8 mouse cellular contexts compared by ENCODE assay signal in the genomic region with DNA sequence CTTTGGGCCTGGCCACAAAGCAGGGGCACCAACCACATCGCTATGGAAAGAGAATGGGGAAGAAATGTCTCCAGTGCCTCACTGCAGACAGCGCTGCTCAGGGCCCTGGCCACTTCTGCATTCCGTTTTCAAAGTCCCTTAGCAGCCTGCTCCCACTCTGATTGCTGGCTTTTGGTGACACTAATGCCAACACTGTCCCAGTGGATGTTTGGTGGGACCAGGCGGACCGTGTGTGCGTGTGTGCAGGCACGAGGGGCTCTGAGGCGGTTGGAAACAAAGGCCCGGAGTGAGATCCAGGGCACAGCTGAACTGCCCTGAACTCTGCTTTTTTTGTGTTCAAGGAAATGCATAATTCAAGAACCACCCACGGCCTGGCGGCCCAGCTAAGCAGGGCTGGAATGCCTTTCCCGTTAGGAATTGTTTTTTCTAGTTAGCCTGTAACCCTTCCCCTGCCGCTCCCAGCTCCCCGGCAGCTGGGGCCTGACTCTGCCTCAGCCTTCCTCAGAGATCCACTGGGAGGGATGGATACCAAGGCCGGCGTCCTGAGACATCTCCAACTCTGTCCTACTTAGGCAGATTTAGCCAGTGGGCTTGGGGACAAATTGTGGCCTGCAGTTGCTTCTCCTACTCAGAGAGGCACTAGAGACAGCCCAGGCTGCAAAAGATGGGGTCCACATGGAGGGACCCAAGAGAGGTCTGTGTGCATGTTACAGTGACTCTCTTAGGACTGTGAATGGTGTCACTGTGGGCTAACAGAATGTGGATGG.
DNase-seq lines count a peak whose midpoint lies in the region; ATAC-seq and TF ChIP-seq lines count a peak whose summit lies in the region.

No protein-coding gene starts in this region.

- TF ChIP-seq CTCF in cerebellum, adult 2 months (IDR thresholded peaks at IDR 0.05; ENCODE audit: borderline replicate concordance, insufficient read depth, low read depth, low read length): no peak
- TF ChIP-seq CTCF in liver, postnatal 0 days (IDR thresholded peaks at IDR 0.05; ENCODE audit: low read depth): no peak

- no peaks in the 10 kb centered on the region for H3K36me3 ChIP-seq in forebrain, embryonic 16.5 days (ENCODE audit: control insufficient read depth, insufficient read depth)
- no peaks in the 10 kb centered on the region for H3K36me3 ChIP-seq in liver, postnatal 0 days (replicated peaks; ENCODE audit: insufficient read depth, low read length)

- peak overlapping the region; percentile 90 for H3K27ac ChIP-seq in cerebellum, adult 2 months (ENCODE audit: insufficient read depth, low read length)
- peak overlapping the region; percentile 63 for H3K27ac ChIP-seq in forebrain, embryonic 16.5 days (ENCODE audit: low read length)
- peak overlapping the region; percentile 58 for H3K27ac ChIP-seq in liver, postnatal 0 days (ENCODE audit: low read depth)

- no peak overlapping the region for H3K4me2 ChIP-seq in forebrain, embryonic 16.5 days (ENCODE audit: low read length)
- H3K4me2 ChIP-seq in liver, postnatal 0 days (ENCODE audit: low read depth, low read length): no peak overlapping the region

- peak; percentile 21 to 38 for DNase-seq in cerebellum, adult 2 months
- no peak for DNase-seq in cerebellum, postnatal 4 days (ENCODE audit: low spot score in 2 of 2)
- DNase-seq in heart, postnatal 10 days: peak; percentile 83 to 84
- DNase-seq in kidney, postnatal 36 days: peak; percentile 82 to 88
- DNase-seq in liver, postnatal 0 days: no peak
- peak; percentile 73 for DNase-seq in retina, embryonic 14.5 days (ENCODE audit: low spot score)
- DNase-seq in natural killer cell, adult 2 months (ENCODE audit: low spot score in 2 of 2): no peak

- peak overlapping the region; percentile 19; the same call in 1 of the 2 replicates for H3K9ac ChIP-seq in forebrain, embryonic 16.5 days (replicated peaks; ENCODE audit: low read depth, low read length)
- no peak overlapping the region for H3K9ac ChIP-seq in liver, postnatal 0 days (replicated peaks)

- 67% methylated on average over 16 of the region's 16 CpGs for WGBS in cerebellum, adult 2 months
- WGBS in forebrain, embryonic 16.5 days: 9% methylated on average over 16 of the region's 16 CpGs
- WGBS in liver, postnatal 0 days (ENCODE audit: insufficient replicate concordance): 52% methylated on average over 16 of the region's 16 CpGs

- H3K27me3 ChIP-seq in cerebellum, adult 2 months (ENCODE audit: control insufficient read depth, insufficient read depth, low read length): no peaks in the 10 kb centered on the region
- no peaks in the 10 kb centered on the region for H3K27me3 ChIP-seq in forebrain, embryonic 16.5 days (replicated peaks; ENCODE audit: control insufficient read depth, insufficient read depth, low read length)
- no peaks in the 10 kb centered on the region for H3K27me3 ChIP-seq in liver, postnatal 0 days (ENCODE audit: insufficient read depth, low read length)

- H3K9me3 ChIP-seq in forebrain, embryonic 16.5 days (ENCODE audit: control insufficient read depth, low read length): no peaks in the 10 kb centered on the region
- no peaks in the 10 kb centered on the region for H3K9me3 ChIP-seq in liver, postnatal 0 days (ENCODE audit: low read length)

- intact Hi-C loops in heart, postnatal 10 days (cut with DNase I): loop anchor here (2.0 kb wide), 1 partner anchor 36 kb away; no protein-coding TSS in a partner anchor

- no peak for TF ChIP-seq EP300 in liver, postnatal 0 days (IDR thresholded peaks at IDR 0.05; ENCODE audit: low read depth)

- TF ChIP-seq POLR2A in cerebellum, adult 2 months (IDR thresholded peaks at IDR 0.05; ENCODE audit: borderline replicate concordance, insufficient read depth, low read length): no peak

- ATAC-seq in forebrain, embryonic 16.5 days: peak; percentile 86
- ATAC-seq in liver, postnatal 0 days: no peak

- no peak overlapping the region for H3K4me3 ChIP-seq in cerebellum, adult 2 months (replicated peaks; ENCODE audit: insufficient read depth, low read depth, low read length)
- H3K4me3 ChIP-seq in forebrain, embryonic 16.5 days (replicated peaks; ENCODE audit: low read length): no peak overlapping the region
- no peak overlapping the region for H3K4me3 ChIP-seq in liver, postnatal 0 days (ENCODE audit: low read depth, low read length)

- peaks cover 8% of the 10 kb centered on the region; the same call in 1 of the 2 replicates for H3K4me1 ChIP-seq in cerebellum, adult 2 months (ENCODE audit: control insufficient read depth, insufficient read depth, low read length)
- peaks cover 22% of the 10 kb centered on the region for H3K4me1 ChIP-seq in forebrain, embryonic 16.5 days (replicated peaks; ENCODE audit: control insufficient read depth, insufficient read depth, low read length)
- H3K4me1 ChIP-seq in liver, postnatal 0 days (ENCODE audit: insufficient read depth): peaks cover 40% of the 10 kb centered on the region

Comparison
In these comparisons a context has a peak if more than half of its experiments do, and no peak if none do; other contexts are left out.
1. DNase-seq: peak in cerebellum, adult 2 months (2 of 2), heart, postnatal 10 days (2 of 2), kidney, postnatal 36 days (2 of 2) and retina, embryonic 14.5 days (single experiment); none in cerebellum, postnatal 4 days (0 of 2), liver, postnatal 0 days (single experiment) and natural killer cell, adult 2 months (0 of 2).
2. Peak in every context shown above with its lines, with median percentiles within 50 percentile points of each other: H3K27ac ChIP-seq.